Mouse (Mus musculus): ENCODE measurements around the gene Fsd1. TPM values are rescaled to one million over a fixed set of nuclear protein-coding genes. Genes with fewer than 3 reads are reported as not detected.

The Fsd1 gene
- polyA plus RNA-seq, 1 experiment from 2014 or later: 123 TPM

- Histone ChIP-seq H3K27ac (no peak overlapping the region), H3K27me3 (replicated peaks) (peaks cover 13% of the 10 kb centered on the region; the same call in 1 of the 2 replicates), H3K36me3 (peaks cover 4% of the 10 kb centered on the region; the same call in 1 of the 2 replicates), H3K4me2 (replicated peaks) (peak overlapping the region; percentile 78), H3K4me3 (peak overlapping the region; percentile 43), H3K4me1 (peaks cover 31% of the 10 kb centered on the region), H3K9ac (peak overlapping the region; percentile 54), H3K9me3 (no peaks in the 10 kb centered on the region)
- peak; percentile 27 for ATAC-seq (ENCODE audit: low FRiP score, low read depth)
- WGBS: under 1% methylated on average over 26 of the region's 26 CpGs
Observed at GRCm38 (mm10) chr17:55956129-55956528, 30.2 kb upstream of the Fsd1 start.

GRCm38 (mm10) chr17:55956591-55956990 lies 29.7 kb upstream of the Fsd1 start:
- Histone ChIP-seq H3K27me3 (replicated peaks) (peaks cover 13% of the 10 kb centered on the region; the same call in 1 of the 2 replicates), H3K4me3 (peak overlapping the region; percentile 43), H3K9ac (peak overlapping the region; percentile 54; the same call in 1 of the 2 replicates), H3K27ac (no peak overlapping the region), H3K4me2 (replicated peaks) (peak overlapping the region; percentile 78), H3K36me3 (peaks cover 8% of the 10 kb centered on the region; the same call in 1 of the 2 replicates), H3K9me3 (no peaks in the 10 kb centered on the region), H3K4me1 (peaks cover 31% of the 10 kb centered on the region)
- ATAC-seq (ENCODE audit: low FRiP score, low read depth): 0 out of 2 replicates have a peak, but pooled peaks have one; percentile 0
- 39% methylated on average over 6 of the region's 6 CpGs for WGBS

GRCm38 (mm10) chr17:55957168-55957567 lies 29.1 kb upstream of the Fsd1 start:
- ATAC-seq (ENCODE audit: low FRiP score, low read depth): 0 out of 2 replicates have a peak, but pooled peaks have one; percentile 43
- Histone ChIP-seq H3K4me3 (no peak overlapping the region), H3K27ac (no peak overlapping the region), H3K4me1 (peaks cover 31% of the 10 kb centered on the region), H3K27me3 (replicated peaks) (peaks cover 13% of the 10 kb centered on the region; the same call in 1 of the 2 replicates), H3K36me3 (peaks cover 14% of the 10 kb centered on the region), H3K4me2 (replicated peaks) (peak overlapping the region; percentile 78), H3K9me3 (no peaks in the 10 kb centered on the region), H3K9ac (no peak overlapping the region)
- WGBS: 12% methylated on average over 9 of the region's 9 CpGs

- Histone ChIP-seq H3K4me1 (peaks cover 31% of the 10 kb centered on the region), H3K27ac (0 out of 2 replicates have a peak overlapping the region, but pooled peaks have one; percentile 53), H3K27me3 (replicated peaks) (peaks cover 7% of the 10 kb centered on the region; the same call in 1 of the 2 replicates), H3K9ac (peak overlapping the region; percentile 64), H3K36me3 (peaks cover 19% of the 10 kb centered on the region), H3K9me3 (no peaks in the 10 kb centered on the region), H3K4me2 (replicated peaks) (peak overlapping the region; percentile 78), H3K4me3 (peak overlapping the region; percentile 52)
- 76% methylated on average over 12 of the region's 13 CpGs for WGBS
- ATAC-seq (ENCODE audit: low FRiP score, low read depth): no peak
Observed at GRCm38 (mm10) chr17:55957726-55958583, 28.4 kb upstream of the Fsd1 start.

- peaks cover 31% of the 10 kb centered on the region for H3K4me1 ChIP-seq
- 30% methylated on average over 2 of the region's 2 CpGs for WGBS
- H3K36me3 ChIP-seq: peaks cover 23% of the 10 kb centered on the region
- no peak for ATAC-seq (ENCODE audit: low FRiP score, low read depth)
- H3K27me3 ChIP-seq (replicated peaks): peaks cover 7% of the 10 kb centered on the region; the same call in 1 of the 2 replicates
- peak overlapping the region; percentile 53; the same call in 1 of the 2 replicates for H3K27ac ChIP-seq
- peak overlapping the region; percentile 52 for H3K4me3 ChIP-seq
- H3K4me2 ChIP-seq (replicated peaks): peak overlapping the region; percentile 73
- H3K9ac ChIP-seq: peak overlapping the region; percentile 64
- H3K9me3 ChIP-seq: no peaks in the 10 kb centered on the region
Observed at GRCm38 (mm10) chr17:55958584-55958886, 27.8 kb upstream of the Fsd1 start.

- peak; percentile 86 for ATAC-seq (ENCODE audit: low FRiP score, low read depth)
- under 1% methylated on average over 44 of the region's 46 CpGs for WGBS
- Histone ChIP-seq H3K27ac (peak within 1 kb of the TSS; percentile 82), H3K4me1 (peaks cover 31% of the 10 kb centered on the region), H3K4me2 (replicated peaks) (peak within 1 kb of the TSS; percentile 73), H3K27me3 (replicated peaks) (peaks cover 7% of the 10 kb centered on the region; the same call in 1 of the 2 replicates), H3K9me3 (no peaks in the 10 kb centered on the region), H3K36me3 (peaks cover 28% of the 10 kb centered on the region), H3K9ac (peak within 1 kb of the TSS; percentile 64), H3K4me3 (peak within 1 kb of the TSS; percentile 52)
Observed at GRCm38 (mm10) chr17:55958918-55959728, 27.2 kb upstream of the Fsd1 start, which contains the start of gene Yju2. Gene Yju2 (plus strand): TSS chr17:55959099.

- Histone ChIP-seq H3K27me3 (replicated peaks) (peaks cover 2% of the 10 kb centered on the region; the same call in 1 of the 2 replicates), H3K4me1 (peaks cover 31% of the 10 kb centered on the region), H3K36me3 (peaks cover 38% of the 10 kb centered on the region), H3K4me2 (replicated peaks) (peak overlapping the region; percentile 73), H3K4me3 (peak overlapping the region; percentile 52), H3K27ac (no peak overlapping the region), H3K9me3 (no peaks in the 10 kb centered on the region), H3K9ac (no peak overlapping the region)
- WGBS: 81% methylated on average over 10 of the region's 10 CpGs
- 0 out of 2 replicates have a peak, but pooled peaks have one; percentile 5 for ATAC-seq (ENCODE audit: low FRiP score, low read depth)
Observed at GRCm38 (mm10) chr17:55959946-55960740, 26.2 kb upstream of the Fsd1 start.

- no peak overlapping the region for H3K27ac ChIP-seq
- no peaks in the 10 kb centered on the region for H3K27me3 ChIP-seq (replicated peaks)
- no peaks in the 10 kb centered on the region for H3K9me3 ChIP-seq
- H3K4me3 ChIP-seq: no peak overlapping the region
- peaks cover 31% of the 10 kb centered on the region for H3K4me1 ChIP-seq
- H3K9ac ChIP-seq: no peak overlapping the region
- H3K4me2 ChIP-seq (replicated peaks): no peak overlapping the region
- ATAC-seq (ENCODE audit: low FRiP score, low read depth): no peak
- peaks cover 43% of the 10 kb centered on the region for H3K36me3 ChIP-seq
Observed at GRCm38 (mm10) chr17:55960791-55961190, 25.5 kb upstream of the Fsd1 start.

GRCm38 (mm10) chr17:55961631-55962030 lies 24.7 kb upstream of the Fsd1 start:
- peaks cover 50% of the 10 kb centered on the region for H3K36me3 ChIP-seq
- H3K27ac ChIP-seq: no peak overlapping the region
- no peak overlapping the region for H3K4me2 ChIP-seq (replicated peaks)
- ATAC-seq (ENCODE audit: low FRiP score, low read depth): no peak
- no peaks in the 10 kb centered on the region for H3K27me3 ChIP-seq (replicated peaks)
- no peak overlapping the region for H3K9ac ChIP-seq
- 97% methylated on average over 7 of the region's 7 CpGs for WGBS
- H3K4me1 ChIP-seq: peaks cover 23% of the 10 kb centered on the region
- H3K9me3 ChIP-seq: no peaks in the 10 kb centered on the region
- H3K4me3 ChIP-seq: no peak overlapping the region

- Histone ChIP-seq H3K4me2 (replicated peaks) (no peak overlapping the region), H3K27me3 (replicated peaks) (no peaks in the 10 kb centered on the region), H3K9ac (no peak overlapping the region), H3K9me3 (no peaks in the 10 kb centered on the region), H3K4me1 (peaks cover 13% of the 10 kb centered on the region), H3K4me3 (no peak overlapping the region), H3K27ac (no peak overlapping the region), H3K36me3 (peaks cover 62% of the 10 kb centered on the region)
- no peak for ATAC-seq (ENCODE audit: low FRiP score, low read depth)
- WGBS: 86% methylated on average over 14 of the region's 14 CpGs
Observed at GRCm38 (mm10) chr17:55963171-55963570, 23.1 kb upstream of the Fsd1 start.

GRCm38 (mm10) chr17:55964496-55964895 lies 21.8 kb upstream of the Fsd1 start:
- peaks cover 62% of the 10 kb centered on the region for H3K36me3 ChIP-seq

More at GRCm38 (mm10) chr17:55964496-55964895, 21.8 kb upstream of the Fsd1 start:
- ATAC-seq (ENCODE audit: low FRiP score, low read depth): no peak
- H3K4me2 ChIP-seq (replicated peaks): no peak overlapping the region
- no peak overlapping the region for H3K27ac ChIP-seq
- no peaks in the 10 kb centered on the region for H3K27me3 ChIP-seq (replicated peaks)
- H3K4me3 ChIP-seq: no peak overlapping the region
- H3K9ac ChIP-seq: no peak overlapping the region
- no peaks in the 10 kb centered on the region for H3K9me3 ChIP-seq
- H3K4me1 ChIP-seq: peaks cover 20% of the 10 kb centered on the region
- 91% methylated on average over 10 of the region's 10 CpGs for WGBS
